Mouse (Mus musculus): Measurements from ENCODE around the gene Pou5f1.

The Pou5f1 gene

DNA sequence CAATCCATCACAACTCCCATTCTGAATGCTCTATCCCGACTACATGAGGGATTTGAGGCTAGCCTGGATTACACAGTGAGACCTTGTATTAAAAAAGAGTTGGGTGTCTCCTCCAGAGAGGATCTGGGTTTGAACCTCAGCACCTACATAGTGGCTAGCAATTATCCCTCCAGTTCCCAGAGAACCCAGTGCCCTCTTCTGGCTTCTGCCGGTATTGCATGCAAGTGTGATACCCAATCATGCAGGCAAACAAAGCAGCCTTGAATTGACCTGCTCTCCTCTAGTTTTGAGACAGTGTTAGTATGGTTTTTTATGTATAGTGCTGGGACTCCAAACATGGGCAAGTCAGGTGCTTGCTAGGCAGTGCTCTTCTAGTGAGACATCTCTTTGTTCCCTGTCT, 8.1 kb downstream of the Pou5f1 start:
- DNase-seq = peak; percentile 40

DNA sequence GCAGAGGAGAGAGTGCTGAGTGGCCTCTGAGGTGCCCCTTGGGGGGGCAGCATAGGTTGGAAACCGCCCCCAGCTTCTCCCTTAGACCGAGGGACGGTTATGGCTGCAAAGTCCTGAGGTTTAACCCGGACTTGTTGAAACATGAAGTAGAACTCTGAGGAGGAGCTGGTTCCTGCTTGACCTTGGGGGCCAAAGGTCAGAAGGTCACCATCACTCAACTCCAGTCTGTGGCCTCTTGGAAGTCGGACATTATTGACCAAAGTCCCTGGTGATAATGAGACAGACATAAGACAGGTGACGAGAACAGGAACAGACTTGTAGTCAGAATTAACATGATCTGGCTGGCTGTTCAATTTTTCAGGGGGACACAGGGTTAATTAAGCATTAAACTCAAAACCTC, 8.9 kb downstream of the Pou5f1 start:
- DNase-seq = no peak

DNA sequence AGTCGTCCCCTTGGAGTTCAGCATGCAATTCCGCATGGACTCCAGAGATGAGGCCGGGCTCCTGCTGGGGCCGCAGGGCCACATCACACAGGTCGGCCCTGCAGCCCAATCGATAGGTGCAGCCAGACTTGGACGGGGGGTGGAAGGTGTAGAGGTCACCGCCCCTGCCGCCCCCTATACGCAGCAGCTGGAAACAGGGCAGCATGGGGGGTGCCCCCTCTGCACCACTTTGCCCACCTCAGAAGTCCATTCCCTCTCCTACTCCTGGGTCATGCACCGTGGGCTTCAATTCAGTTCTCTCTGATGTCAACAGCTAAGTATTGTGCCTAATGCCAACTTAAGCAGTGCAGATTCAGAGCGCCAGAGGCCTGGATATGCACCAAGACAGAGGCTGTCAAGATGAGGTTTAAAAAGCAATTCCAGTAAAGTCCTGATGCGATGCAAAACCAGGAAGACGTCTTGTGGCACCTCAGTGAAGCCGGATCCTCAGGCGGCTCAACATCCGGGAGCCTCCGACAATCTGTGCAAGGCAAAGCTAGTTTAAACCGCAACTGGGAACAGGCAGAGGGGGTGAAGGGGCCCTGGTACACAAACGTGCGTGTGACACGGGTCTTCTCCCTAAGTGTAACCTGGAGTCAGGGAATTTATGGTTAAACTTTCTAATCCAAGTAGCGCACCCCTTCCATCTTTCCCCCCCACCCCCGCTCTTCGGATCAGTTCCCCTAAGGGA, 10.3 kb downstream of the Pou5f1 start:
- DNase-seq = no peak

DNA sequence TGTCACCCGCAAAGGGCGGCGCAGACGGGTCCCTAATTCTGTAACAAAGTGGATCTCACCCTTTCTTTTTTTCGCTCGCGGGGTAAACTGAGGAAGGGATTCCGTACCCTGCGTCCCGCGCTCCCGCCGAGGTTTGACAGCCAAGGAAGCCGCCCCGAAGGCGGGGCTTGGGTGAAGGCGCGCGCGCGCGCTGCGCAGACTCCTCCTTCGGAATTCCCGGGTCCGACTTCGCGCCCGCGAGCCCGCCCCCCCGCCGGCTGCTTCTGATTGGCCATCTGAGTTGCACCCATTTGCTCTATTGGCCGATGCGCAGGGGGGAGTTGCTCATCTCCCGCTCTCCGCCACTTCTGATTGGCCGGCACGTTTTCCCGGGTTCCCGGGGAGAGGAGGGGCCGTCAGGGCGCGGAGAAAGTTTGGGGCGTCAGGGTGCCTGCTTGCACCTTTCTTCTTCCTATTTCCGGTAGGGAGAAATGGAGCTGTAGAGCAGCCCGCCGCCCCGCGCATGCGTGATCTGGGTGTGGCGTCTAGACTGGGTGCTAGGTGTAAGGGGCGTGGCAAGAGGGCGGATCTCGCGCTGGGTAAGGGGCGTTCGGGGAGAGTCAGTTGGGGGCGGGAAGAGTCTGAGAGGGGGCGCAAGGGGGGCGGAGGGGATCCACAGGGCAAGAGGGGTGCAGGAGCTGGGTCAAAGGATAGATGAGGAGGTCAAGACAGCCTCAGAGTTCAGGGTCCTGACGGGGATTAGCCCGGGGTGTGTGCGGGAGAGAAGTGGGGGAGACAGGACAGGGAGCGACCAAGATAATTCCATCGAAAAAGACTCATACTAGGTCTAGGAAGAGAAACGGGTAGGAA, 11.1 kb downstream of the Pou5f1 start, which contains the start of the genes Tcf19 and Cchcr1:
TSS of gene Tcf19 (minus strand) at position 173 of the 849 bp plus-strand sequence.
TSS of gene Cchcr1 (plus strand) at position 449 of the 849 bp plus-strand sequence.
- DNase-seq = peak; percentile 94

DNA sequence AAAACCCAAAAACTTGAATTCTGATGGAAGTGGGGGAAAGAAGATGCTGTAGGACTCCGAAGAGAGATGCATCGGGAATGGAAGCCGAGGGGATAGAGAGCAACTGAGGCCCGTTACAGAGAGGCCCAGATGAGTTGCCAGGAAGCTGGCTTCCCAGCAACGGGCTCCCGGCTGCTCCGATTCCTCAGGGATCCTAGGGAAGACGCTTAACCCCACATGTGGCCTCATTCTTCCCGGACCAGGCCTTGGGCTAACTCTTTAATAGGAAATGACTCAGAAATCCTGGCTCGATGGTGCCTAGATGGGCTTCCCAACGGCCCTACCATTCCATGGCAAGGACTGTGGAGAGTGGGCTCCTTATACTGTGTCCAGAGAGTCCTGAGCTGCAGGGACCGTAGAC, 11.7 kb downstream of the Pou5f1 start:
- no peak for DNase-seq

DNA sequence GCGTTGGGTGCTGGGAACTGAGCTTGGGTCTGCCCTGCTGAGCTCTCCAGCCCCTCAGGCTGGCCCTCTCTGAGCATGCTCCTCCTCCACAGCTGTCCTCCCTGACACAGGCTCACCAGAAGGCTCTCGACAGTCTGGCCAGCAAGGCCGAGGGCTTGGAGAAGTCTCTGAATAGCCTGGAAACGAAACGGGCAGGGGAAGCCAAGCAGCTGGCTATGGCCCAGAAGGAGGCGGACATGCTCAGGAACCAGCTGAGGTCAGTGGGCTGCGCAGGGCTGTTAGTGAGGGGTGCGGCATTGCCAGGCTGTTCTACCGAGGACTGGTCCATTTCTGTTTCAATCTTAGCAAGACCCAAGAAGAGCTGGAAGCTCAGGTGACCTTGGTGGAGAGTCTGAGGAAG, 18.5 kb downstream of the Pou5f1 start:
- no peak for DNase-seq

DNA sequence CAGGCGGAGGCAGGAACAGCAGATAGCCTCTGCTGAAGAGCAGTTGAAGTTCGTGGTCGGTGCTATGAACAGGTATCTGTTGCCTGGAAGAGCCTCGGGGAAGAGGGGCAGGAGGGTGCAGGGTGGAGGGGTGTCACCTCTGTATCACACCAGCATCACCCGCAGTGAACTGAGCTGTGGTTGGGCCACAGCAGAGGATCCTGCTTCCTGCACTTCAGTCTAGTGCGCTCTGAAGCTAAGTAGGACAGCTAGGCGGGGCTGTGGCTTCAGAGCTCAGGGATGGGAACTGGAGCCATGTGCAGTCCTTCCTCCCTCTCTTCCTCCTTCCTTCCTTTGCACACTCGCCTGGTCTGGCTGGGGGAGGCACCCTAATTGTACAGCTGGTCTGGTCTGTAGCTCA, 20.8 kb downstream of the Pou5f1 start:
- DNase-seq = no peak

DNA sequence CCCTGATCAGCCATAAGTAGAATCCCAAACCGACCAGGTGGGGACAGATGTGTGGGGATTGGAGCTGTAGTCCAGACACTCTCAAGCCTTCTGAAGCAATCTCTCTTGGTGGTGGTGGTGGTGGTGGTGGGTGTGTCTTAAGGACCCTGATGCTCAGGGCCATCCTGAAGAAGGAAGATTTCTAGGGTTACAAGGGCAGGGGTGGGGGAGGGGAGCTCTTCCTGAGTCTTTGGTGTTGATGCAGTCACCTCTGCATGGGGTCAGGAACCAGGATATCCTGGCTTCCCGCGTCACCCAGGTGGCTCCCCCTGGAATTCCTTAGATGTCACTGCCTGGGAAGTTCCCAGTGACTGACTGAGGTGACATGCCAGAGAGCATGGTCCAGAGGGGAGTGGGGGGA, 26.5 kb downstream of the Pou5f1 start:
- no peak for DNase-seq

DNA sequence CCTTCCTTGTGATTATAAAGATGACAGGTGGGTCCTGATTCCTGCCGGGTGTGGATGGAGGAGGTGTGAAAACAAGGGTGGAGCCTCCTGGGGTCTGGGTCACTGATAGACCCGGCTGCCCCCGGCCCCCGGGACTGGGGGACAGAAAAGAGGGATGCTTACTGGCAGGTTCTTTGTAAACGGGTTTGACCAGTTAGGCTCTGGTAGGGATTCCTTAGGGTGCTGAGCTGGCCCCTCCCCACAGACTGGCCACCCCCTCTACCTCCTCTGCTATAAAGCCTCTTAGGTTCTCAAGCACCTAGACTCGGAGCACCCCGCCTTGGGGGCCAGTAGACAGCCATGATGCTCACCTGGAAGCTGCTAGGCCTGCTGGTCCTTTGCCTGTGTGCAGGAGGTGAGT, 27.1 kb downstream of the Pou5f1 start, which contains the start of gene Psors1c2:
TSS of gene Psors1c2 (plus strand) at position 301 of the 400 bp plus-strand sequence.
- no peak for DNase-seq

DNA sequence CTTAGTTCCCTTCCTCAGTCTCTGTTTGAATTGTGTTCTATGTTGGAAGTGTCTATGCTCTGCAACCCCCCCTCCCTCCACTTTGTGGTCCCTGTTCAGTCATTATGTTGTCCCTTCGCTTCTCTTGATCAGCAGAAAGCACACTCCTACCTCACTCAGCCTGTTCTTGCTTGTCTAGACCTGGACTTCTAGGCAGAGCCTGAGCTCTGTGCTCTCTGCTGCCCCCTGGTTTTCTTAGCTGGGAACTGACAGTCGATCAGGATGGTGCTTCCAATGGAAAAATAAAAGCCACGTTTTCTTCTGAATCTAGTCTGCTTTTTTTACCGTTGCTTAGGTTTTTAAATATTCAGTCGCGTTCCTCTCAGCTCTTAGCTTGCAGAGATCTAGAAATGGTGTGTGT, 28.5 kb downstream of the Pou5f1 start:
- DNase-seq = peak; percentile 68

DNA sequence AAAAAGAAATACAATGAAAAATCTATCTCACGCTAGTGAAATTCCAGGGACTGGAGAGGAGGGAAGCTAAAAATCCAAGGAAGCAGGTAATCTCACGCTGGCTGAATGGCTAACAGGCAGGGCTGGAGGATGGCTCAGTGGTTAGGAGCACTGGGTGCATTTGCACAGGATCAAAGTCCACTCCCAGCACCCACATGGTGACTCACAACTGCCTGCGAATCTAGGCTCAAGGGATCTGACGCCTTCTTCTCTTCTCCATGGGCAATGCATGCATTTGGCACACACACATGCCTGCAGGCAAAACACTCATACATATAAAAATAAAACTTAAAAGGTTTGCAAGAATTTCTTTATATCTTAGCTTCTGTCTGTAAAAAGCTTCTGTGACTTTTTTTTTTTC, 31.6 kb downstream of the Pou5f1 start:
- DNase-seq = peak; percentile 34

DNA sequence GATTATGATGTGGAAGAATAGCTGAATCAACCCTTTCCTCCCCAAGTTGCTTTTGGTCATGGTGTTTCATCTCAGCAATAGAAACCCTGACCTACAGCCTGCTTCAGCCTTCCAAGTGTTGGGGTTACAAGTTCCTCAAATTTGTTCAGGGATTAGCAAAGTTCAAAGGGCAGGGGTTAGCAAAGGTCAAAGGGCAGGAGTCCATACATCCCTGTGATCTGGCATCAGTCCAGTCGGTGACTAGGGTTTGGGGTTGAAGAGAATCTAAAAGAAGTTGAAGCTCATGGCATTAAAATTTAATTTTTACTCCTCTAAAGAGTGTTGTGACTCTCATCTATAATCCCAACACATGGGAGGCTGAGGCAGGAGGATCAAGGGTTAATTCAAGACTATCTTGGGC, 32.7 kb downstream of the Pou5f1 start:
- DNase-seq = no peak

DNA sequence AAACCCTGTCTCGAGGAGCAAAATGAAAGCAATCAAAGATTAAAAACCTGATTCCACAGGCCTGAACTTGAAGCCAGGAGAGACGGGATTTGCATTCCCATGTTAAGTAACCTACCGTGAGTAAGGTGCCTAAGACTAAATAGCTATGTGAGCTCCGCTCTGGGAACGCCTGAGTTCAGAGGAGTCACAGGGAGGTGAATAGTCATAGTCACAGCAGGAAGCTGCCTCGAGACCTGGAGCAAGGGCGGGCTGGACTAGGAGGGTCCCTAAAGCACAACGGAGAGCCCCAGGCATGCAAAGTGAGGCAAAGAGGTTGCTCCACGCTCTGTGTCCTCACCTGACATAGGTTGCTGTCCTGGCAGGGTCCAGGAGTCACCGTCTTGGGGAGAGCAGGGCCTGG, 33.7 kb downstream of the Pou5f1 start:
- DNase-seq = no peak

DNA sequence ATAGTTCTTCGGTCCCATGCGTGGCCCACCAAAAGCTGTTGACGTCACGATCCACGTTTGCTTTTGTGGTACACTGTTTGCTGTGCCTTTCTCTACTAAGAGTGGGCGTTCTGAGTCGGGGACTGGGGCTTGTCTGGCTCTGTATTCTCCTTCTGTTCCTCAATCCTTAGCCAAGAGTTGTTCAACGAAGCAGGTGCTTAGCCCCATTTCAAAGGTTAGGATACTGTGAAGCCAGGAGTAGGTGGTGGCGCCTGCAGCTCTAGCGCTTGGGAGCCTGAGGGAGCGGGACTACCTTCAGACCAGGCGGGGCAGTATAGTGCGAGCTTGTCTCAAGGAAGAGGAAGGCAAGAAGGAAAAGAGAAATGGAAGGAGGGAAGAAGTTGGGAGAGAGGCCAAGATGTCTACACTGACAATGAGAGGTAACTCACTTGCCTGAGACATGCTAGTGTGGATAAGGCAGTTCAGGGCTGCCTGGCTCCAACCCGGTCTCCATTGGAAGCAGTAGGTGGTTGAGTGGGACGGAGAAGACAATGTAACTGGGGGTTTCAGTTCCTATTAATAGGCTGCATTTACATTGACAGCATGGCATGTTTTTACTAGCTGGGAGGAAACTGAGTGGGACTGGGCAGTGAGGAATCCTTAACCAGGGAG, 37.1 kb downstream of the Pou5f1 start:
- DNase-seq = peak; percentile 36

DNA sequence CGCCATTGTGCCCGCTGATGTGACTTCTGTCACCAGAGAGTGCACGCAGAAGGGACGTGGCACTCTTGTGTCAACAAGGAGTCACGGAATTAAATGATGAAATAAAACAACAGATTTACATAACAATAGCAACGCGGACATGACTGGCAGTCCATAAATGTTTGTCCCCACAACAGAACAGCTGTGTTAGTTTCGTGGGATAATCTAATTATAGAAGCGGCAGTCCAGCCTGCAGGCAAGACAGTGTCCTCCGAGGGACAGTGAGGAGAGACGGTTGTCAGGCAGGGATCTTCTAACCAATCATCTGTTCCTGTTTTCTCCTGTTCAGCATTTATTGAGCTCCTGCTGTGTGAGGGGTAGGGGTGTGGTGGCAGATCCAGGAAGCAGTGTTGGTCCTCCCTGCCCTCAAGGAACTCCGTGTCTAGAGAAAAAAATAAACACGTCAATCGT, 37.6 kb downstream of the Pou5f1 start:
- no peak for DNase-seq

DNA sequence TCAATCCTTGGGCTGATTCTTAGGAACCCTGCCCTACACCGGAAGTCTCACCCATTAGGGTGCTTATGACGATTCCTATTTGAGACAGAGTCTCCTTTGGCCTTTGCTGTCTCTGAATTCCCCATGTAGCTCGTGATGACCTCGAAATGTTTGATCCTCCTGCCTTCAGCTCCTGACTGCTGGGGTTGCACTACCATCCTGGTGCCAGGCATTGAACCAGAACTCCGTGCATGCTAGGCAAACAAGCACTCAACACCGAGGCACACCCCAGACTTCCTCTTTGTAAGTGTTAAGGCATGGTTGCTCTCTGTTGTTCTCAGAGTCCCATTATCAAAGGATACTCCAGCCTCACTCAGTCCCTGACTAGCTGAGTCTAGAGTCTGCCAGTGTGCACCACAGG, 38.2 kb downstream of the Pou5f1 start:
- DNase-seq = no peak

DNA sequence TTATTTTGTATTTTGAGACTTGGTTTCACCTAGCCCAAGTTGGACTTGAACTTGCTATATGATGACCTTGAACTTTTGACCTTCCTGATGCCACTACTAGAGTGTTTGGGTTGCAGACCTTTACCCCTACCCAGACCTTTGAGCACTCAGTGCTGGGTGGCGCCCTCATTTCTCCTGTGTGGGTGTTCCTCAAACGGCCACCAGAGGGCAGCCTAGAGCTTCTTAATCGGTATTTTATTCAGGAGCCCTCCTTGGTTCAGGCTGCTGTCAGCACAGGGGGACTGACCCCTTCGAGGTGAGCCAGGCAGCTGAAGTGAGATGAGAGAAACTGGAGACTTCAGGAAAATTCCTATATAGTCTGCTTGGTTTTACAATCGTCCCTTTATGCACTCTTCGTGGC, 38.9 kb downstream of the Pou5f1 start:
- DNase-seq = no peak

DNA sequence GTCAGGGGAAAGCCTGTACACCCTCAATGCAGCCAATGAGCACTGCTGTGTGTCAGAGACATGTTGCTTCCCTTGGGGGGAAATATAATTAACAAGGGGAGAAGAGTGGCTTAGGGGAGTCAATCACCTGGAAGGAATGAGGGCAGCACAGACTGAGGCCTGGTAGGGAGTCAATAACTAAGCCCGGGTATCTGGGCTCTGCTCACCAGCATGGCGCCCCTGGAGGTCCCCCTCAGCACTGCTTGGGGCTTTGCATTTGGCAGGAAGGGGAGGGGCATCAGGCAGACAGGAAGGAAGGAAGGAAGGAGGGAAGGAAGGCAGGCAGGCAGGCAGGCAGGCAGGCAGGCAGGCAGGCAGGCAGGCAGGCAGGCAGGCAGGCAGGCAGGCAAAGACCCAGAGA, 41.6 kb downstream of the Pou5f1 start:
- no peak for DNase-seq

DNA sequence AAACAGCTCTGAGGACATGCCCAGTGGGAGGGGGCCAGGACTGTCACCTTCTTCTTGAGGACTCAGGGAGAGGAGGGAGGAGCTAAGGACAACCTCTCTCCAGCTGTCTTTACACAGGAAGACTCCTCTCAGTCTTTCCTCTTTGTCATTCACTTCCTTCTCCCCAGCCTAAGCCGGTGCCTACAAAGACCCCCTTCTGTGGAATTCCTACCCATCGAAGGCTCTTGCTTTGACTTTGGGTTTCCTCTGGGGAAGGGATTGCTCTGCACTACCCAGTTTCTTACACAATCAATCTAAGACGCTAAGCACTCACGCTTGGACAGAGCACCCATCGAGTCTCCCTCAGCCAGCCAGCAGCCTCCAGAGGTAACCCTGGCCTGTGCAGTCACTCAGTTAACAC, 42.8 kb downstream of the Pou5f1 start:
- no peak for DNase-seq

DNA sequence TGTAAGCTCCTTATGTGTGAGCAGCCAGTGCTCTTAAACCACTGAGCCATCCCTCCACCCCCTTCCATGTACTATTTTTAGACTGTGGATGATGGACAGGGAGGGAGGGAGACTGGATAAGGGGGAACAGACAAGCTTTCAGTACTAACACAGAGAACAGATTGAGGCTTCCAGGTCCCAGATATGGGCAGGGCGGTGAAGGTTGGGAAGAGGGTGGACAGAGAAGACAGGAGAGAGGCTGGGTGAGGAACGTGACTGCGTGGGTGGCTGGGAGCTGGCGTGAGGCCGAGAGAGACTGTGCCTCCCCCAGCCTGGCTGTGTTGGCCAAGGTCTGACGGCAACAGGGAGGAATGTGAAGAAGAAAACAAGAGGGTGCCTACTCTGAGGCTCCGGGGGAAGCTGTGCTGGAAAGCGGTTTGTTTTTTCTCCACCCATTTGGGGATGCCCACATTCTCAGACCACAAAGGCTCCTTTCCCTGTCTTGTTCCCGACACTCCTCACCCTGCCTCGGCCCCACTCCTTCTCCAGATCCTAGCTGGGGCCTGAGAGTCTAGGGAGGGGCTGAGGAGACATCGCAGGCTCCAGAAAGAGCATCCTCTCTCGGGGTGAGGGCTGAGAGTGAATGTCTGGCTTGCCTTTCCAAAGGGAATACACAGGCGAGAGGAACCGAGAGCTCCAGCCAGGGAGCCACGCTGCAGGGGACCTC, 43.8 kb downstream of the Pou5f1 start:
- DNase-seq = peak; percentile 79

DNA sequence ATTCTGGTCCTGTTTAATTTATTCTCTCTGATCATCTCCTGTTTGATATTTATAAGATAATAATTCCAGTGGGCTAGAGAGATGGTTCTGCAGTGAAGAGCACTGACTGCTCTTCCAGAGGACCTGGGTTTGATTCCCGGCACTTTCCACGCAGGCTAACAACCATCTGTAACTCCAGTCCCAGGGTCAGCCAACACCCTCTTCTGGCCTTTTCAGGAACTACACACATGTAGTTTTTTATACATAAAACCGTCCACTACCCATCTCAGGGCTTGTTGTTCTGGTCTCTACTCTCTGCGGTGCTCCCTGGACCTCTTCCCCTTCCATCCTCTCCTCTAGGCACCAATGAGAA, 44.3 kb downstream of the Pou5f1 start:
- DNase-seq = no peak

DNA sequence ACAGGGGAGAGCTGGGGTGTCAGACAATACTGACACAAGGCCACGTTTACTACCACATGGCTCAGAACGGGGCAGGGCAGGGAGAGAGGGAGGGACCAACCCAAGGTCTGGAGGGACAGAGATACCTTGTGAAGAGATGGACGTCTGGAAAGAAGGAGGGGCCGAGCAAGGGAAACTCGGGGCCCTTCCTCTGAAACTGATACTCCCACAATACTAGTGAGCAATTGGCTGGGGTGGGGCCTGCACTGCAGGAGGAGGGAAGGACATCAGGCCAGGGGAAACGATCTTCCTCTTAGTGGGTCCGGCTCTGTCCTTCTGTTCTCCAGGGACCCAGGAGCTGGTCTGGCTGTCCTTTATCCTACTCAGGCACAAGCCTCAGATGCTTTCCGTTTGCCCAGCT, 45.1 kb downstream of the Pou5f1 start:
- DNase-seq = no peak

DNA sequence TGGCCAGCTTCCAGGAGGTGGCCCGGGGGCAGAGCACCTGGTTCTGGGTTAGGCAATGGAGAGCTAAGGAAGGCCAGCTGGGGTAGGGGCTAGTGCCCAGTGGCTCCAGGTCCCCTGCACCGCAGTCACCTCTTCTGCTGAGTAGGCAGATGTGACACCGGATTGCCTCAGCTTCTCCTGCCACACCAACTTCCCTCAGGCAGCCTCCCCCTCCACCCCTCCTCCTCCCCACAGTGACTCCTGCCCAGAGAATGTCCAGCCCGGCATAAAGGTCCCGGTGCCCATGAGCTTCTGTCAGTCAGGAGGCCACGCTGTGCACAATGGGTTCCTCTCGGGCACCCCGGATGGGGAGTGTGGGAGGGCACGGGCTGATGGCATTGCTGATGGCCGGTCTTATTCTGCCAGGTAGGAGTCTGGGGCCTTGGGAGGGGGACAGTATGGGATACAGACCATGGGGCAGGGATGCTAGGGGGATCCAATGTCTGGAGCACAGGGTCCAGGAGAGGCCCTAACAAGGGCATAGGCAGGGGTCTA, 46.1 kb downstream of the Pou5f1 start, which contains the start of gene Cdsn:
TSS of gene Cdsn (plus strand) at position 248 of the 534 bp plus-strand sequence.
- no peak for DNase-seq
